Mouse (Mus musculus) liver, embryonic 14.5 days (tissue): ENCODE data around the gene Adat3. TPM values are rescaled to one million over a fixed set of nuclear protein-coding genes. Genes with fewer than 3 reads are reported as not detected.
"Not testable (repeated sequence)": the region's sequence is repeated elsewhere in the genome, so short reads cannot be mapped to it uniquely, and the experiment has no call there.

Experiments used
- ATAC-seq: fragments of 200-750 bp; cut with Nextera tagmentation; 2 replicates; pipeline ENCODE4 v1.8.0; 2017; ENCODE audit warnings: moderate number of reproducible peaks, mild to moderate bottlenecking, moderate library complexity; ENCODE audit not compliant: insufficient read depth
- DNase-seq, 3 experiments: peaks; one replicate each; pipeline ENCODE4 v3.0.0-alpha.2; 2012 to 2013; ENCODE audit warnings: low read depth in 3 of 3, low spot score in 3 of 3
- H3K27ac ChIP-seq: fragments of 300-500 bp; sonication (generic); 2 replicates; pipeline ENCODE4 v1.5.1; 2014; ENCODE audit warnings: moderate library complexity, mild to moderate bottlenecking, control low read depth, inconsistent platforms
- H3K27me3 ChIP-seq: fragments of 300-500 bp; sonication (generic); 2 replicates; pipeline ENCODE4 v1.6.1; 2014; ENCODE audit warnings: mild to moderate bottlenecking, low read length, moderate library complexity; ENCODE audit not compliant: control insufficient read depth, insufficient read depth
- H3K36me3 ChIP-seq: fragments of 300-500 bp; sonication (generic); replicated peaks from 2 replicates; pipeline ENCODE4 v1.6.1; 2014; ENCODE audit warnings: low read depth; ENCODE audit not compliant: control insufficient read depth, insufficient read depth
- H3K4me1 ChIP-seq, 2 experiments: fragments of 200-500 bp in 1 of 2; fragments of 300-500 bp in 1 of 2; sonication (generic) in 1 of 2; replicated peaks; 2 replicates each; pipeline ENCODE4 v1.6.1; 2012 to 2014; ENCODE audit warnings: antibody characterized with exemption in 1 of 2, inconsistent platforms in 1 of 2, low read length in 1 of 2; ENCODE audit not compliant: control insufficient read depth in 2 of 2, insufficient read depth in 2 of 2
- H3K4me2 ChIP-seq: fragments of 300-500 bp; sonication (generic); 2 replicates; pipeline ENCODE4 v1.6.1; 2014; ENCODE audit warnings: low read depth, mild to moderate bottlenecking, control low read depth, moderate library complexity
- H3K4me3 ChIP-seq, 2 experiments: fragments of 200-500 bp in 1 of 2; fragments of 300-500 bp in 1 of 2; sonication (generic) in 1 of 2; 2 replicates each; pipeline ENCODE4 v1.5.1; 2012 to 2014; ENCODE audit warnings: low read depth in 2 of 2, low read length in 2 of 2, mild to moderate bottlenecking in 2 of 2, control low read depth in 1 of 2, inconsistent platforms in 1 of 2, moderate library complexity in 1 of 2; ENCODE audit not compliant: insufficient read depth in 1 of 2
- H3K9ac ChIP-seq: fragments of 300-500 bp; sonication (generic); replicated peaks from 2 replicates; pipeline ENCODE4 v1.6.1; 2014; ENCODE audit warnings: mild to moderate bottlenecking, control low read depth, moderate library complexity
- H3K9me3 ChIP-seq: fragments of 300-500 bp; sonication (generic); 2 replicates; pipeline ENCODE4 v1.6.1; 2016; ENCODE audit warnings: low read length, mixed read lengths; ENCODE audit not compliant: control insufficient read depth
- CTCF ChIP-seq: IDR thresholded peaks from 2 replicates; pipeline ENCODE4 v1.5.1; 2016; ENCODE audit warnings: antibody characterized with exemption, low read depth, control low read depth
- EP300 ChIP-seq: IDR thresholded peaks from 2 replicates; pipeline ENCODE4 v1.6.1; 2016; ENCODE audit warnings: antibody characterized with exemption, low read depth
- WGBS: fragments of 180-500 bp; shearing (Covaris S2); extraction: QIAGEN DNeasy Blood & Tissue Kit; methylation state at CpG from one replicate; pipeline ENCODE4 v1.1.7; 2014; ENCODE audit not compliant: insufficient replicate concordance; 5-methylcytosine and 5-hydroxymethylcytosine counted together
- polyA plus RNA-seq, 2 experiments: library from polyadenylated mRNA; depleted of rRNA in 1 of 2; stranded (reverse) in 1 of 2; unstranded in 1 of 2; fragments of >200 nt; fragmentation: Nextera tagmentation in 1 of 2; extraction: Ambion mirVana in 1 of 2; gene quantifications; 2 replicates each; pipeline versions ENCODE4 v1.2.1 to v1.2.3; 2012 to 2014

Gene Adat3
- polyA plus RNA-seq, 2 experiments, result 4.9 to 6.3 TPM

DNA sequence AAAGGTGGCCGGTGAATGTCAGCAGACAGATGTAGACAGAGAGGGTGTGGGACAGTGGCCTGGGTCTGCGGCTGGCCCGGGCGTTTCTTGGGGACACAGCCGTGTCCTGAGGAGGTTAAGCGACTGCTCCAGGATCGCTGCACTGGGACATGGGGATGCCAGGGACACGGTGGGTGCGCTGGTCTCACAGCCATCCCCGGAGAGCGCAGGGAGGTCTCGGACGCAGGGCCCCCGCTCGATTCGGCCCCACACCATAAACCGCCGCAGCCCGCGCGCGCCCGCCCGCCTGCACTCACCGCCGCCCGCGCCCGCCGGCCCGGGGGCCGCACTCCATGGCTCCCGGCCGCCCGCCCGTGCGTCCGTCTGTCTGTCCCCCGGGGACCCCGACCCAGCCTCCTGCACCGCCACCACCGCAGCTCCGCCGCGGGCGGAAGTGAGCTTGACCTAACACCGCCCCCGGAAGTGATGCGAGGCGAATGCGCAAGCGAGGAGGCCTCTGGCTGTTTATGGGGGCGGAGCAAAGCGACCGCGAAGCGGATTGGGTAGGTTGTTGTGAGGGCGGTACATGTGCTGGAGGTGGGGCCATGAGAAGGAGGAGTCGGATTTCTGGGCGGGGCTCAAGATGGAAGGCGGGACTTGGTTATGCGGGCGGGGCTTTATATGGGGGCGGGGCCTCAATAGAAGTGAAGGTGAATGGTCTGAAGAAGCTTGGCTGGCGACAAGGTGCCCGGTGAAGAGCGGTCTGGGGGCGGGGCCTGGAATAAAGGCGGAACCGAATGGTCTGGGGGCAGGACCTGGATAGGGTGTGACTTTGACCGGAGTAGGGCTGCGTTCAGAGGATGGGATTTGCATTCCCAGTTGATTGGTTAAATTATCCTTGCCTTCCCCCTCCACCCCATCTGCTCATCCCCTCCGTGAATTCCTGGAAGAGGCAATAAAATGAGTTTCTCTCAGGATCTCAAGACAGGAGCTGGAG lies 12.5 kb upstream of the Adat3 start, which contains the start of gene Abhd17a:
Abhd17a (minus strand) TSS at position 463 of the 976 bp plus-strand sequence.
- WGBS, result under 1% methylated on average over 67 of the region's 73 CpGs
- ATAC-seq, result peak; percentile 96
- TF ChIP-seq CTCF, result no peak
- TF ChIP-seq EP300, result no peak
- H3K4me3 ChIP-seq, result peak within 1 kb of the TSS; percentile 94 to 96
- peaks cover 14 to 24% of the 10 kb centered on the region in 2 experiments for H3K4me1 ChIP-seq
- H3K36me3 ChIP-seq, result peaks cover 2% of the 10 kb centered on the region
- no peaks in the 10 kb centered on the region for H3K27me3 ChIP-seq
- H3K9me3 ChIP-seq, result no peaks in the 10 kb centered on the region
- peak; percentile 97 to 98 (median 98) for DNase-seq
- peak within 1 kb of the TSS; percentile 93 for H3K9ac ChIP-seq
- H3K4me2 ChIP-seq, result peak within 1 kb of the TSS; percentile 82
- peak within 1 kb of the TSS; percentile 49 for H3K27ac ChIP-seq

DNA sequence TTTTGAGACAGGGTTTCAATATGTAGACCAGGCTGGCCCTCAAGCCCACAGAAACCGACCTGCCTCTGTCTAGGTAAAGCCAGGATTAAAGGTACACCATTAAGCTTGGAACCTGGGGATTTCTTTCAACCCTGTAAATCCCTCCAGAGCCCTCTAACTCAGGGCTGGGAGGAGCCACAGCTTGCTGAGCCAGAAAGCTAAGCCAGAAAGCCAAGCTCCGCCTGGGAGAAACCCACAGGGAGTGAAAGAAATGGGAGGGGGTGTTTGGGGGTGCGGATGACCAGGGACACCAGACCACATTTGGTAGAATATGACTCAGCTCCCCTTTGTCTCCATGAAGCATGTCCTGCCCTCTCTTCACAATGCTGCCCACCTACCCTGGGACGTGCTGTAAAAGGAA lies 6.4 kb upstream of the Adat3 start:
- DNase-seq (no peak), ATAC-seq (no peak)
- Histone ChIP-seq H3K4me1 (peaks cover 24 to 34% of the 10 kb centered on the region in 2 experiments), H3K27ac (no peak overlapping the region), H3K9me3 (no peaks in the 10 kb centered on the region), H3K27me3 (no peaks in the 10 kb centered on the region), H3K36me3 (no peaks in the 10 kb centered on the region), H3K9ac (peak overlapping the region; percentile 2), H3K4me2 (no peak overlapping the region), H3K4me3 (no peak overlapping the region)
- 50% methylated on average over 4 of the region's 4 CpGs for WGBS
- TF ChIP-seq EP300 (no peak), CTCF (no peak)

DNA sequence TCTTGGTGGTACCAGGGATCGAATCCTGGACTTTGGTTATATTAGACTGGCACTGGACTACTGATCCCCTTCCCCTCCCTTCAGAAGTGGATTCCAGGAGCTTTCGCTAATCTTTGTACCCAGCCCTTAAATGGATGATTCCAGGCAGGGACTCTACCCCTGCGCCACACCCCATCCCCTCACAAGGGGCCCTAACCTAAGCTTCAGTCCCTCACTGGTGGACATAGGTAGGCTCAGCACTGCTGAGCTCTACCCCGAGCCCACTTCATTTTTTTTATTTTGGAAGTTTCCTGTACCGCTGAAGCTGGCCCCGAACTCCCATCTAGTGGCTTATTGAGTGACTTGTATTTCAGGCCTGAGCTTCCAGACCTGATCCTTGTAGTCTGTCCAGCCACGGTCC lies 684 bp downstream of the Adat3 start:
- DNase-seq, result no peak
- WGBS, result 12% methylated on average over 7 of the region's 7 CpGs
- H3K4me1 ChIP-seq, result peaks cover 44 to 46% of the 10 kb centered on the region in 2 experiments
- peak overlapping the region; percentile 97 for H3K27ac ChIP-seq
- no peaks in the 10 kb centered on the region for H3K9me3 ChIP-seq
- no peaks in the 10 kb centered on the region for H3K27me3 ChIP-seq
- peak; percentile 16 for ATAC-seq
- H3K4me2 ChIP-seq, result peak overlapping the region; percentile 100
- peak overlapping the region; percentile 63 to 75 for H3K4me3 ChIP-seq
- H3K9ac ChIP-seq, result peak overlapping the region; percentile 81
- TF ChIP-seq CTCF, result no peak
- no peak for TF ChIP-seq EP300
- peaks cover 25% of the 10 kb centered on the region for H3K36me3 ChIP-seq

GRCm38 (mm10) chr10:80604001-80604509 lies 1.4 kb downstream of the Adat3 start:
- Histone ChIP-seq H3K4me3 (peak overlapping the region; percentile 63 to 75), H3K9me3 (no peaks in the 10 kb centered on the region), H3K9ac (peak overlapping the region; percentile 81), H3K27me3 (no peaks in the 10 kb centered on the region), H3K36me3 (peaks cover 32% of the 10 kb centered on the region), H3K27ac (peak overlapping the region; percentile 97), H3K4me2 (peak overlapping the region; percentile 100), H3K4me1 (peaks cover 38 to 42% of the 10 kb centered on the region in 2 experiments)
- DNase-seq, result peak; percentile 75 to 77 (median 77)
- ATAC-seq, result peak; percentile 71
- 26% methylated on average over 7 of the region's 7 CpGs for WGBS
- no peak for TF ChIP-seq EP300
- peak; percentile 24; the same call in 1 of the 2 replicates for TF ChIP-seq CTCF

GRCm38 (mm10) chr10:80604988-80605387 lies 2.3 kb downstream of the Adat3 start:
- Histone ChIP-seq H3K4me3 (peak overlapping the region in 1 of 2 experiments; percentile 63; a peak in 1 of 4 replicates), H3K36me3 (peaks cover 39% of the 10 kb centered on the region), H3K4me1 (peaks cover 33 to 37% of the 10 kb centered on the region in 2 experiments), H3K9me3 (no peaks in the 10 kb centered on the region), H3K27me3 (no peaks in the 10 kb centered on the region), H3K4me2 (peak overlapping the region; percentile 100), H3K27ac (peak overlapping the region; percentile 97), H3K9ac (peak overlapping the region; percentile 81)
- ATAC-seq (no peak), DNase-seq (no peak)
- TF ChIP-seq CTCF, result no peak
- TF ChIP-seq EP300, result no peak
- WGBS, result 73% methylated on average over 2 of the region's 2 CpGs

GRCm38 (mm10) chr10:80605721-80606120 lies 3.0 kb downstream of the Adat3 start, which contains the start of gene Gm49322:
TSS of gene Gm49322 (plus strand) at chr10:80606021.
- Histone ChIP-seq H3K9ac (peak within 1 kb of the TSS; percentile 81; the same call in 1 of the 2 replicates), H3K4me3 (peak within 1 kb of the TSS in 1 of 2 experiments; percentile 63; a peak in 1 of 4 replicates), H3K36me3 (peaks cover 39% of the 10 kb centered on the region), H3K27ac (peak within 1 kb of the TSS; percentile 97), H3K4me1 (peaks cover 33 to 37% of the 10 kb centered on the region in 2 experiments), H3K4me2 (peak within 1 kb of the TSS; percentile 100)
- H3K27me3 ChIP-seq, DNase-seq, H3K9me3 ChIP-seq, ATAC-seq: not testable (repeated sequence)
- WGBS, result 90% methylated on average over 4 of the region's 4 CpGs
